Mouse (Mus musculus): ENCODE results near the gene Dcps.

DNA sequence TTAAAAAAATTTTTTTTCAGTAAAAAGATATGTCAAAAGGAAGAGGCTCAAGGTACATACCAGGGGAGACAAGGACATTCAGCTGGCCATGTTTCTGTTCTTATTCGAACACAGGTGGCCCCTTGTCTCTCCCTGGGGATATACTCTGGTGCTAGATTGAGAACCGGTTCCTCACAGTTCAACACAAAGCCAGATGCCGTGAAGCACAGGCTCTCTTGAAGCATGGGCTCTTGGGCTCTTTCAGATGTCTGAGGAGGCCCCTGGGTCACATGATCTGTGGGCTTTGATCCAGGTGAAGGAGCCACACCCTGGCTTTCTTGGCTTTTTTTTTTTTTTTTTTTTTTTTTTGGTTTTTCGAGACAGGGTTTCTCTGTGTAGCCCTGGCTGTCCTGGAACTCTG lies 10.6 kb upstream of the Dcps start:
- TF ChIP-seq SRF (IDR thresholded peaks at IDR 0.05; ENCODE audit: control insufficient read depth, insufficient read length, low read depth), result no peak
- no peak for TF ChIP-seq POLR2A (IDR thresholded peaks at IDR 0.05; ENCODE audit: insufficient read length, low read depth)
- no peak for TF ChIP-seq TCF12 (IDR thresholded peaks at IDR 0.05; ENCODE audit: insufficient read depth, poor library complexity, severe bottlenecking)
- no peak for TF ChIP-seq CEBPB (IDR thresholded peaks at IDR 0.05; ENCODE audit: insufficient read depth, poor library complexity, severe bottlenecking)
- no peak for TF ChIP-seq USF1 (IDR thresholded peaks at IDR 0.05; ENCODE audit: low read depth)
- TF ChIP-seq MYOG (IDR thresholded peaks at IDR 0.05; ENCODE audit: control insufficient read depth in 1 of 3, insufficient read depth in 1 of 3, insufficient read length in 2 of 3, low read depth in 2 of 3), result no peak
- TF ChIP-seq POLR2AphosphoS2 (IDR thresholded peaks at IDR 0.05; ENCODE audit: insufficient read length, low read depth), result no peak
- TF ChIP-seq MAX (IDR thresholded peaks at IDR 0.05; ENCODE audit: low read depth), result no peak

Data from myocyte (in vitro differentiated cells).